Mouse (Mus musculus) heart, embryonic 14.5 days (tissue): ENCODE measurements around the gene Naa25. TPM values are rescaled to one million over a fixed set of nuclear protein-coding genes. Genes with fewer than 3 reads are reported as not detected.
"Not testable (repeated sequence)": the region's sequence is repeated elsewhere in the genome, so short reads cannot be mapped to it uniquely, and the experiment has no call there.

Source experiments
- ATAC-seq: fragments of 200-750 bp; cut with Nextera tagmentation; 2 replicates; pipeline ENCODE4 v1.8.0; 2017; ENCODE audit warnings: low read depth, moderate TSS enrichment; ENCODE audit not compliant: insufficient number of reproducible peaks, insufficient read depth, low FRiP score
- H3K27ac ChIP-seq, 2 experiments: fragments of 200-500 bp in 1 of 2; fragments of 300-500 bp in 1 of 2; sonication (generic) in 1 of 2; replicated peaks in 1 of 2; 2 replicates each; pipeline ENCODE4 v1.5.1; 2012 to 2014; ENCODE audit warnings: low read depth in 2 of 2, low read length in 2 of 2, control low read depth in 1 of 2, mild to moderate bottlenecking in 1 of 2, mixed read lengths in 1 of 2; ENCODE audit not compliant: control insufficient read depth in 1 of 2, insufficient read depth in 1 of 2
- H3K27me3 ChIP-seq: fragments of 300-500 bp; sonication (generic); 2 replicates; pipeline ENCODE4 v1.6.1; 2014; ENCODE audit warnings: mild to moderate bottlenecking, low read length, control low read depth; ENCODE audit not compliant: control insufficient read depth, insufficient read depth
- H3K36me3 ChIP-seq: fragments of 300-500 bp; sonication (generic); 2 replicates; pipeline ENCODE4 v1.6.1; 2014; ENCODE audit warnings: mild to moderate bottlenecking, control low read depth, low read length, mixed read lengths; ENCODE audit not compliant: control insufficient read depth, insufficient read depth
- H3K4me1 ChIP-seq, 2 experiments: fragments of 200-500 bp in 1 of 2; fragments of 300-500 bp in 1 of 2; sonication (generic) in 1 of 2; 2 replicates each; pipeline ENCODE4 v1.6.1; 2012 to 2014; ENCODE audit warnings: low read length in 2 of 2, control low read depth in 1 of 2, mixed read lengths in 1 of 2; ENCODE audit not compliant: control insufficient read depth in 2 of 2, insufficient read depth in 2 of 2
- H3K4me2 ChIP-seq: fragments of 300-500 bp; sonication (generic); 2 replicates; pipeline ENCODE4 v1.6.1; 2014; ENCODE audit warnings: mild to moderate bottlenecking, low read length
- H3K4me3 ChIP-seq, 2 experiments: fragments of 200-500 bp in 1 of 2; fragments of 300-500 bp in 1 of 2; sonication (generic) in 1 of 2; 2 replicates each; pipeline ENCODE4 v1.5.1; 2012 to 2014; ENCODE audit warnings: low read length in 2 of 2, mild to moderate bottlenecking in 2 of 2, control low read depth in 1 of 2, low read depth in 1 of 2, moderate library complexity in 1 of 2; ENCODE audit not compliant: control insufficient read depth in 1 of 2, insufficient read depth in 1 of 2
- H3K9ac ChIP-seq: fragments of 300-500 bp; sonication (generic); 2 replicates; pipeline ENCODE4 v1.6.1; 2014; ENCODE audit warnings: mild to moderate bottlenecking, low read length
- H3K9me3 ChIP-seq: fragments of 300-500 bp; sonication (generic); 2 replicates; pipeline ENCODE4 v1.6.1; 2016; ENCODE audit warnings: low read length, control low read depth; ENCODE audit not compliant: control insufficient read depth
- whole genome bisulfite sequencing: fragments of 180-500 bp; shearing (Covaris S2); extraction: QIAGEN DNeasy Blood & Tissue Kit; methylation state at CpG from one replicate; pipeline ENCODE4 v1.1.7; 2014; 5-methylcytosine and 5-hydroxymethylcytosine counted together
- polyA plus RNA-seq: library from polyadenylated mRNA; unstranded; fragments of >200 nt; fragmentation: Nextera tagmentation; extraction: Ambion mirVana; gene quantifications from 2 replicates; pipeline ENCODE4 v1.2.1, GENCODE M21; 2014

Naa25 gene
- polyA plus RNA-seq, 1 experiment from 2014 or later, result 32.8 TPM

DNA sequence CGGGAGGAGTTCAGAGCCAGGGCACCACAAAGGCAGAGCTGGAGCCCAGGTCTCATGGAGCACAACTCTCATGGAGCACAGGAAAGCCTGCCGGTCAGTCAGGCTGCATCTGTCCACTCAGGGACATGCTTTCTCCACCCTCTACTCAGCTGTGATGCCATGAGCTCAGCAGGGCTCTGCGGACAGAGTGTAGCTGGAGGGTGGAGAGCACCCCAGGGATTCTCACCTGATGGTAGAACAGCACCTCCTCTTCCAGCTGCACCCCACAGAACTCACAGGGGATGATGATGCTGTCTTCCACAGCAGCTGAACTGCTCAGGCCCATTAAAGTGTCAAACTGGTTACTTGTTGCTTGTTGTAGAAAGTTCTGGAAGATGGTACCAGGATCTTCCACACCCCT, 22.9 kb upstream of the Naa25 start:
- WGBS, result 89% methylated on average over 3 of the region's 3 CpGs
- no peak overlapping the region for H3K4me3 ChIP-seq
- H3K9ac ChIP-seq, result no peak overlapping the region
- H3K4me1 ChIP-seq, result no peaks in the 10 kb centered on the region
- no peak overlapping the region for H3K4me2 ChIP-seq
- H3K9me3 ChIP-seq, result no peaks in the 10 kb centered on the region
- H3K36me3 ChIP-seq, result peaks cover 98% of the 10 kb centered on the region
- no peaks in the 10 kb centered on the region for H3K27me3 ChIP-seq
- ATAC-seq, result no peak
- no peak overlapping the region for H3K27ac ChIP-seq

- not testable (repeated sequence) for H3K4me1 ChIP-seq, H3K4me2 ChIP-seq, H3K4me3 ChIP-seq, H3K27ac ChIP-seq, H3K9ac ChIP-seq, H3K27me3 ChIP-seq, H3K9me3 ChIP-seq, ATAC-seq
- 73% methylated on average over 5 of the region's 5 CpGs for whole genome bisulfite sequencing
- peaks cover 98% of the 10 kb centered on the region for H3K36me3 ChIP-seq
Measured at GRCm38 (mm10) chr5:121376972-121377371, 20.8 kb upstream of the Naa25 start.

DNA sequence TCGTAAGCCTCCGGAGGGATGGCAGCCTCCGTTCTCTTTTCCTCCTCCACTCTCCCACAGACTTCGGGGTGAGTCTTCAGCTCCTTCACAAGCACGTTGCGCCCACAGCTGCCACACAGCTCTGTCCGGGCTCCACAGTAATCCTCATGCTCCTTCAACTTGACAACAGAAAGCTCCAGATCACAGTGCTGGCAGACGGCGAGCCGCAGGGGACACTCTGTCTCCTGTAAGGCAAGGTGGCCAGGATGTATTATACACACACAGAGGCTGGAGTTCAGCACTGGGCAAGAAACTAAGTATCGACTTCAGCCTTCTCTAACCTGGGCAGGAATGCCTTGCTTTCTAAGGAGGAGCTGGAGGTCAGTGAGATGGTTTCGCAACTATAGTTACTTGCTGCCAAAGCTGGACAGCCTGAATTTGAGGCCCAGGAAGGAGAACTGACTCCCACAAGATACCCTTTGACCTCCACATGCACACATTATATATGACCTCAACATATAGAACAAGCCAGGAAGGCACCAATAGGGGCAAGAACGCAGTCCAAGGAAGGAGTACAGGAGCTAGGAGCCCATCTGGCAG, 19.0 kb upstream of the Naa25 start:
- Histone ChIP-seq H3K4me2 (no peak overlapping the region), H3K27me3 (no peaks in the 10 kb centered on the region), H3K9me3 (0 out of 2 replicates have a peak, but pooled peaks cover 3% of the 10 kb centered on the region), H3K4me3 (no peak overlapping the region), H3K4me1 (0 out of 4 replicates have a peak, but pooled peaks cover 0 to 7% of the 10 kb centered on the region in 2 experiments), H3K27ac (no peak overlapping the region), H3K36me3 (peaks cover 98% of the 10 kb centered on the region), H3K9ac (no peak overlapping the region)
- no peak for ATAC-seq
- 90% methylated on average over 13 of the region's 13 CpGs for WGBS

GRCm38 (mm10) chr5:121380692-121381091, 17.0 kb upstream of the Naa25 start:
- ATAC-seq, result no peak
- 91% methylated on average over 2 of the region's 2 CpGs for WGBS
- H3K36me3 ChIP-seq, result peaks cover 81% of the 10 kb centered on the region

DNA sequence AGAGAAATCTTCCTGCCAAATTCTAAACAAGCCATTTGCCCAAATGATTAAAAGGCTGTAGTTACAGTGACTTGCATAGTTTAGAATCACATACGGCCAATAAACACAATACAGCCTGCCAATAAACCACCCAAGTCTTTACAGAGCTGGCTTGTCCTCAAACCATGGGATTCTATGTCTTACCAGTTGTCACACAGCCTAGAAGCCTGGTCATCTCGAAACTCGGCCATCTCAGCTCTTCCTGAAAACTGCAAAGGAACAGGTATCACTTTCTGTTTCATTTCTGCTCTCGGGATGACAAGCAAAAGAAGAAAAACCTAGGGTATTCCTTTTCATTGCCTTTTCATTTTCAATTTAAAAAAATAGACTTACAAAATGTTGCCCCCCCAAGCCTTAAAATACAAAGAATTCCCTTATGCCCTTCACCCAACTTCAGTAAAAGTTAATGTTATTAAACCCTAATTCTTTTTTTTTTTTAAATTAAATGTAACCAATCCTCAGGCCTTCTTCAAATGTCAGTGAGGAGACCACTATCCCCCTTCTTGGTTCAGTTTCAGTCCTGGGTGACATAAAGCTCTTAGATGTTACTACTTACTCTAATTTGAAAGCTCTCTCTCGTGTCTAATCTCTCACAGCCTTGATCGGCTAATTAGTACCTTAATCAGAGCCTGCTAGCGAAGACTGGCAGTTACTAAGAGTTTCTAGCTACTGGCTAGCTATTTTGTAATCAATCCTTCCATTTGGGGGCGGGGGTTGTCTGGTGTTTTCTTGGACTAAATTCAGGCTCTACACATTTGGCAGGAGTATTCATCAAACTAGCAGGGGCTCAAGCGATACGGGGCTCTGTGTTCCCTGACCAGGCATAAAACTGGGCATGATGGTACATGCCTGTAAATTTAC, 13.6 kb upstream of the Naa25 start:
- H3K36me3 ChIP-seq, result peaks cover 47% of the 10 kb centered on the region
- 0 out of 2 replicates have a peak, but pooled peaks cover 3% of the 10 kb centered on the region for H3K9me3 ChIP-seq
- ATAC-seq, result no peak
- peak overlapping the region; percentile 95 to 98 for H3K27ac ChIP-seq
- peak overlapping the region; percentile 83 for H3K9ac ChIP-seq
- no peaks in the 10 kb centered on the region for H3K27me3 ChIP-seq
- peaks cover 0 to 27% of the 10 kb centered on the region in 2 experiments; a peak in 3 of 4 replicates for H3K4me1 ChIP-seq
- H3K4me3 ChIP-seq, result peak overlapping the region; percentile 78 to 91
- peak overlapping the region; percentile 77 for H3K4me2 ChIP-seq
- 52% methylated on average over 10 of the region's 10 CpGs for WGBS

More at GRCm38 (mm10) chr5:121380692-121381091, 17.0 kb upstream of the Naa25 start:
- Histone ChIP-seq H3K9me3 (0 out of 2 replicates have a peak, but pooled peaks cover 3% of the 10 kb centered on the region), H3K27ac (no peak overlapping the region), H3K9ac (no peak overlapping the region), H3K4me1 (peaks cover 0 to 15% of the 10 kb centered on the region in 2 experiments; a peak in 2 of 4 replicates), H3K4me3 (no peak overlapping the region), H3K4me2 (no peak overlapping the region), H3K27me3 (no peaks in the 10 kb centered on the region)

GRCm38 (mm10) chr5:121384757-121385460, 12.8 kb upstream of the Naa25 start:
- peak overlapping the region; percentile 78 to 91 for H3K4me3 ChIP-seq
- H3K4me2 ChIP-seq, result peak overlapping the region; percentile 77
- H3K4me1 ChIP-seq, result peaks cover 0 to 27% of the 10 kb centered on the region in 2 experiments; a peak in 3 of 4 replicates
- peaks cover 39% of the 10 kb centered on the region for H3K36me3 ChIP-seq
- ATAC-seq, result peak; percentile 84
- under 1% methylated on average over 41 of the region's 47 CpGs for WGBS
- H3K9me3 ChIP-seq, result 0 out of 2 replicates have a peak, but pooled peaks cover 3% of the 10 kb centered on the region
- H3K27ac ChIP-seq, result peak overlapping the region; percentile 95 to 98
- peak overlapping the region; percentile 83 for H3K9ac ChIP-seq
- H3K27me3 ChIP-seq, result no peaks in the 10 kb centered on the region

- peak within 1 kb of the TSS; percentile 95 to 98 for H3K27ac ChIP-seq
- peak within 1 kb of the TSS; percentile 78 to 91 for H3K4me3 ChIP-seq
- H3K27me3 ChIP-seq, result no peaks in the 10 kb centered on the region
- peaks cover 32% of the 10 kb centered on the region for H3K36me3 ChIP-seq
- peaks cover 0 to 27% of the 10 kb centered on the region in 2 experiments; a peak in 3 of 4 replicates for H3K4me1 ChIP-seq
- under 1% methylated on average over 37 of the region's 45 CpGs for WGBS
- ATAC-seq, result peak; percentile 92
- 0 out of 2 replicates have a peak, but pooled peaks cover 3% of the 10 kb centered on the region for H3K9me3 ChIP-seq
- peak within 1 kb of the TSS; percentile 83 for H3K9ac ChIP-seq
- H3K4me2 ChIP-seq, result peak within 1 kb of the TSS; percentile 77
Measured at GRCm38 (mm10) chr5:121385461-121386119, 12.1 kb upstream of the Naa25 start, which contains the start of gene Trafd1. Trafd1 (minus strand) TSS chr5:121385632.
